Mouse (Mus musculus) limb, embryonic 11.5 days (tissue): Measurements from ENCODE around the gene Col9a2. TPM values are rescaled to one million over a fixed set of nuclear protein-coding genes. Genes with fewer than 3 reads are reported as not detected.

Experiments used
- ATAC-seq: fragments of 200-750 bp; cut with Nextera tagmentation; 2 replicates; pipeline ENCODE4 v1.8.0; 2017; ENCODE audit warnings: low read depth; ENCODE audit not compliant: insufficient number of reproducible peaks, low FRiP score, low TSS enrichment
- DNase-seq: peaks from one replicate; pipeline ENCODE4 v3.0.0-alpha.2; 2015; ENCODE audit warnings: low spot score
- H3K27ac ChIP-seq: fragments of 300-500 bp; sonication (generic); replicated peaks from 2 replicates; pipeline ENCODE4 v1.5.1; 2014; ENCODE audit warnings: low read depth, mild to moderate bottlenecking, low read length
- H3K27me3 ChIP-seq: fragments of 300-500 bp; sonication (generic); 2 replicates; pipeline ENCODE4 v1.6.1; 2014; ENCODE audit warnings: mild to moderate bottlenecking, low read length, mixed read lengths; ENCODE audit not compliant: control insufficient read depth, insufficient read depth
- H3K36me3 ChIP-seq: fragments of 300-500 bp; sonication (generic); 2 replicates; pipeline ENCODE4 v1.6.1; 2014; ENCODE audit warnings: mild to moderate bottlenecking, low read length, moderate library complexity, mixed read lengths; ENCODE audit not compliant: control insufficient read depth, insufficient read depth
- H3K4me1 ChIP-seq: fragments of 300-500 bp; sonication (generic); 2 replicates; pipeline ENCODE4 v1.6.1; 2014; ENCODE audit warnings: low read length, mixed read lengths; ENCODE audit not compliant: control insufficient read depth, insufficient read depth
- H3K4me2 ChIP-seq: fragments of 300-500 bp; sonication (generic); 2 replicates; pipeline ENCODE4 v1.6.1; 2014; ENCODE audit warnings: low read depth, mild to moderate bottlenecking, moderate library complexity; ENCODE audit not compliant: severe bottlenecking
- H3K4me3 ChIP-seq: fragments of 300-500 bp; sonication (generic); 2 replicates; pipeline ENCODE4 v1.5.1; 2014; ENCODE audit warnings: low read depth, low read length
- H3K9ac ChIP-seq: fragments of 300-500 bp; sonication (generic); 2 replicates; pipeline ENCODE4 v1.6.1; 2014; ENCODE audit warnings: mild to moderate bottlenecking, low read length
- H3K9me3 ChIP-seq: fragments of 300-500 bp; sonication (generic); 2 replicates; pipeline ENCODE4 v1.6.1; 2016; ENCODE audit warnings: low read length; ENCODE audit not compliant: control insufficient read depth
- WGBS: fragments of 180-500 bp; shearing (Covaris S2); extraction: QIAGEN DNeasy Blood & Tissue Kit; methylation state at CpG from one replicate; pipeline ENCODE4 v1.1.7; 2014; 5-methylcytosine and 5-hydroxymethylcytosine counted together
- polyA plus RNA-seq: library from polyadenylated mRNA; unstranded; fragments of >200 nt; fragmentation: Nextera tagmentation; extraction: Ambion mirVana; gene quantifications from 2 replicates; pipeline ENCODE4 v1.2.1, GENCODE M21; 2014

Col9a2 gene
- polyA plus RNA-seq: 16.7 and 20.0 TPM in 2 replicates

GRCm38 (mm10) chr4:121039331-121040115, at the start of gene Col9a2:
TSS of gene Col9a2 (plus strand) at chr4:121039385.
- H3K36me3 ChIP-seq: no peaks in the 10 kb centered on the region
- WGBS: 3% methylated on average over 46 of the region's 46 CpGs
- DNase-seq (peak; percentile 54), ATAC-seq (no peak)
- peaks cover 29% of the 10 kb centered on the region for H3K27me3 ChIP-seq
- peaks cover 10% of the 10 kb centered on the region for H3K4me1 ChIP-seq
- peak within 1 kb of the TSS; percentile 71 for H3K4me2 ChIP-seq
- peak within 1 kb of the TSS; percentile 36; the same call in 1 of the 2 replicates for H3K27ac ChIP-seq
- H3K9me3 ChIP-seq: no peaks in the 10 kb centered on the region
- H3K9ac ChIP-seq: peak within 1 kb of the TSS; percentile 73
- peak within 1 kb of the TSS; percentile 41 for H3K4me3 ChIP-seq

DNA sequence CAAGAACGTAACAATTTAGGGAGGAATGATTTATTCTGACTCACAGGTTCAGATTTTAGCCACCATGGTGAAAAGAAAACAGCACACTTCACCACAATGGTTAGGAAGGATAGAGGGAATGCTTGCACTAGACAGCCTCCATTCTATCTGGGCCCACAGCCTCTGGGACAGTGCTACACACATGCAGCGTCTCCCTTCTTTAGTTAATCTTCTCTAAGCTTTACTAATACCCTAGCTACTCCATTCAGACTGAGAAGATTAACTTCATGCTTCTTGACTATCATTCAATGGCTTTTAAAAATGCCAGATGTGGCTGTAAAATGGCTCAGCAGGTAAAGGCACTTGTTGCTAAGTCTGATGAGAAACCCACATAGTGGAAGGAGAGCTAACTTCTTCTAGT, 46.9 kb upstream of the Col9a2 start:
- no peaks in the 10 kb centered on the region for H3K27me3 ChIP-seq
- H3K4me3 ChIP-seq: no peak overlapping the region
- no peak overlapping the region for H3K4me2 ChIP-seq
- no peak for ATAC-seq
- no peak for DNase-seq
- no peaks in the 10 kb centered on the region for H3K9me3 ChIP-seq
- H3K9ac ChIP-seq: no peak overlapping the region
- H3K27ac ChIP-seq: no peak overlapping the region
- H3K36me3 ChIP-seq: no peaks in the 10 kb centered on the region
- no peaks in the 10 kb centered on the region for H3K4me1 ChIP-seq
- WGBS: 76% methylated on average over 2 of the region's 2 CpGs

DNA sequence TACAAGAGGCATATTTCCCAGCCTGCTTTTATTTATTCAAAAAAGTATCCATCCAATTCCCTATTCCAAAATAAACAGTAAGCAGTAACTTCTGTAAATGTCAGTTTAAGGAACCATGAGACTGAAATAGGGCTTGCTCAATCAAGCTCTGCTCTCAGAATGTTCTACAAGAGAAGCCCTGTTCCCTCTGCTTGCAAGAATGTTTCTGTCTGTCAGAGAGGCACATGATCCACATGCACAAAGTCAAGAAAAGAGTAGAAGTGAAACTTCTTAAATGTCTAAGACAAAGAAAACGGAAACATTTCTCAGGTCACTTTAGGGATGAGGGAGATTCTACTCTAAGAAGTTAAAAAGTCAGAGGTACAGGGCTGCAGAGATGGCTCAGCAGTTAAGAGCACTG, 46.2 kb upstream of the Col9a2 start:
- Histone ChIP-seq H3K9me3 (no peaks in the 10 kb centered on the region), H3K27me3 (no peaks in the 10 kb centered on the region), H3K4me2 (no peak overlapping the region), H3K4me3 (no peak overlapping the region), H3K27ac (no peak overlapping the region), H3K9ac (no peak overlapping the region), H3K36me3 (no peaks in the 10 kb centered on the region), H3K4me1 (no peaks in the 10 kb centered on the region)
- no peak for DNase-seq
- ATAC-seq: no peak
- 89% methylated on average over 1 of the region's 1 CpGs for WGBS

DNA sequence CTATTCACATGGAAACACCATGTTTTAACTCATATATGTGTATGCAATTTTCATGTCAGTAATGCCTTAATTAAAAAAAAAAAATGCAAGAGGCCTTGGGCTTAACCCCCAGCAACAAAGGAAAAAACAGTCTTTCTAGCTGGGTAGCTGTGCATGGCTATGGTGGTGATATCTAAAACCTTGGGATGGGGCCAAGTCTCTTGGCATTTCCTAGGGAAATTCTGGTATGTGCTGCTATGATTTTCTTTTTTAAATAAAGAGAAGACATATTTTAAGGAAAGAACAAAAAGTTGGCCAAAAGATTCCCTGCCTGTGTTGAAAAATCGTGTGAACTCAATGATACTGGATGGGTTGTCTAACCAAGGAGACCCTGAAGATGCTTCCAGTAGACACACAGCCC, 43.3 kb upstream of the Col9a2 start:
- Histone ChIP-seq H3K9me3 (no peaks in the 10 kb centered on the region), H3K27me3 (no peaks in the 10 kb centered on the region), H3K36me3 (no peaks in the 10 kb centered on the region), H3K4me2 (no peak overlapping the region), H3K9ac (no peak overlapping the region), H3K4me3 (no peak overlapping the region), H3K27ac (no peak overlapping the region), H3K4me1 (no peaks in the 10 kb centered on the region)
- DNase-seq: no peak
- no peak for ATAC-seq
- 71% methylated on average over 1 of the region's 1 CpGs for WGBS

DNA sequence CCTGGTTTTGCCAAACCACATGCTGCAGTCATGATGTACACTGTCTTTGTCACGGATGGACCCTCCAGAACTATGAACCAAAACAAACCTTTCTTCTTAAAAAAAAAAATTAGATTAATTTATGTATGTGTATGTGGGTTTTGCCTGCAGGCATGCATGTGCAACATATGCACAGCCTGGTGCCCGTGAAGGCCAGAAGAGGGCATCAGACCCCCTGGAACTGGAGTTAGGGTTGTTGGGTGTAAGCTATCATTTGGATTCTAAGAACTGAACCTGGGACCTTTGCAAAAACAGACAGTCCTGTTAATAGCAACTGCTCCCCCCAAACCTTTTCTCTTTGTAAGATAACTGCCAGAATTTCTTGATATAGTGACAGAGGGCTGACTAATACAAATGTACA, 38.1 kb upstream of the Col9a2 start:
- no peaks in the 10 kb centered on the region for H3K36me3 ChIP-seq
- DNase-seq (no peak), ATAC-seq (no peak)
- H3K4me1 ChIP-seq: peaks cover 16% of the 10 kb centered on the region; the same call in 1 of the 2 replicates
- 90% methylated on average over 2 of the region's 2 CpGs for WGBS
- no peak overlapping the region for H3K4me3 ChIP-seq
- H3K9me3 ChIP-seq: no peaks in the 10 kb centered on the region
- H3K27me3 ChIP-seq: no peaks in the 10 kb centered on the region
- H3K9ac ChIP-seq: no peak overlapping the region
- no peak overlapping the region for H3K4me2 ChIP-seq
- no peak overlapping the region for H3K27ac ChIP-seq

DNA sequence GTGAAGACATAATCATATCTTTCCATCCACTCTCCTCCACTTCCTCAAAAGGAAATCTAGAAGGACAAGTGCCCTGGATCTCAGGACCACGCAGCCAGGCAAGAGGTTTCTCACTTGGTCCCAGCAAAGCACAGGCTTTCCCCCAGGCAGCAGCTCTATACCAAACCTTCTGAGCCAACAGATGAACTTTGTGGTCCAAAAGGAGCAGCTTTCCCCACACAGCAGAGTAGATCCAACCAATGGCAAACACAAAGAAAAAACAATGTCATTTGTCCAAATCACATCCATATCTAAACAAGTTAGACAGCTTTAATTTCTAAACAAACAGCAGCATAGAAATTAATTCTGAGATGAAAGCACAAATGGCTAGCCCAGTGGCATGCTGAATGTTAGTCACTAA, 37.5 kb upstream of the Col9a2 start:
- H3K36me3 ChIP-seq: no peaks in the 10 kb centered on the region
- no peaks in the 10 kb centered on the region for H3K9me3 ChIP-seq
- H3K4me1 ChIP-seq: peaks cover 16% of the 10 kb centered on the region; the same call in 1 of the 2 replicates
- no peak overlapping the region for H3K4me3 ChIP-seq
- H3K27me3 ChIP-seq: no peaks in the 10 kb centered on the region
- ATAC-seq (no peak), DNase-seq (no peak)
- no peak overlapping the region for H3K27ac ChIP-seq
- WGBS: 47% methylated on average over 1 of the region's 1 CpGs
- no peak overlapping the region for H3K4me2 ChIP-seq
- H3K9ac ChIP-seq: no peak overlapping the region

- H3K9ac ChIP-seq: no peak overlapping the region
- DNase-seq (no peak), ATAC-seq (no peak)
- no peak overlapping the region for H3K4me2 ChIP-seq
- H3K4me1 ChIP-seq: peaks cover 16% of the 10 kb centered on the region; the same call in 1 of the 2 replicates
- WGBS: 21% methylated on average over 8 of the region's 8 CpGs
- H3K36me3 ChIP-seq: no peaks in the 10 kb centered on the region
- H3K27me3 ChIP-seq: no peaks in the 10 kb centered on the region
- H3K27ac ChIP-seq: no peak overlapping the region
- H3K9me3 ChIP-seq: no peaks in the 10 kb centered on the region
- no peak overlapping the region for H3K4me3 ChIP-seq
Measured at GRCm38 (mm10) chr4:121002400-121003171, 36.6 kb upstream of the Col9a2 start.

DNA sequence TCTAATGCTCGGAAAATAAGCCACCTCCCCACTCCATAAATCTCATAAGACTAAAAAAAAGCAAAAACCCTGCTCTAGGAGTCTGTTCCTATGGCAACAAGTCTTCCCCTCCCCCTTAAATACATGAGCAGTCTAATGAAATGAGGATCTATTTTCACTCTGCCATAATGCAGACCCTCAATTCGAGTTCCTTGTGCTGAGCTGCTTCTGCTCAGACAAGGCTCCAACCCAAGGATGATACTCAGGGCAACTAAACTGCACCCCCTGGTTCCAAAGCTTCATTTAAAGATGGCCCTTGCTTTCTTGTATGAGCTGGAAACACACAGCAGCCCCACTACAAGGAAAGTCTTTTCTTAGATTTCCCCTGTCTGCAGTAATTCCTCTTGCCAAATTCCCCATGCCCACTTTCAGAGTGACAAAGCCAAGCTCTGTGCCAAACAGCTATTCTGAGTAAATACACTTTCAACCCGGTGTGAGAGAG, 35.5 kb upstream of the Col9a2 start:
- Histone ChIP-seq H3K4me2 (no peak overlapping the region), H3K9me3 (no peaks in the 10 kb centered on the region), H3K9ac (no peak overlapping the region), H3K27ac (peak overlapping the region; percentile 45; the same call in 1 of the 2 replicates), H3K4me3 (no peak overlapping the region), H3K4me1 (peaks cover 19% of the 10 kb centered on the region; the same call in 1 of the 2 replicates), H3K36me3 (no peaks in the 10 kb centered on the region), H3K27me3 (no peaks in the 10 kb centered on the region)
- DNase-seq (no peak), ATAC-seq (peak; percentile 74)
- 35% methylated on average over 3 of the region's 3 CpGs for WGBS
